Mouse (Mus musculus) ovary, postnatal 10 days (tissue): ENCODE results near the gene Muc15.

Experiments
- DNase-seq: peaks from one replicate; pipeline ENCODE4 v3.0.0; 2022; ENCODE audit warnings: low spot score

Muc15 gene

DNA sequence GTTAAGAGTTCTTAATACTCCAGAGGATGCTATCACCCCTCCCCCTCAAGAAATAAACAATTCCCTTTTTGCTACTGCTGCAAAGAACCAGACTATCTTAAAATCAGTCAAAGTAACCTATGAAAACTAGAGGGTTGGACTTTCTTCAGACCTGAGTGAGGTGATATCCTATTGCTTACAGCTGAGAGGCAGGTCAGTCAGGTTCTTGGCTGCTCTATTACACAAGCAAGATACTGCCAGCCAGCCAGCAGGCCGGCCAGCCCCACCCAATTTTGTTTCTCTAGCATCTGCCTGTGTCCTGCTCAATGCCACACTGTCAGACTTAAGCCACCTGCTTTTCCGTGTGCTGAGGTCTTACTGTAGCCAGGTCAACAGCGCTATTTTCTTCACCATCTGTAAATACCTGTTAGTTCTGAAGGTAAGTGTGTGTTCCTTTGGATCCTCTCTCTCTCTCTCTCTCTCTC, at the start of gene Muc15:
Gene Muc15 (plus strand): TSS at position 51 of the 464 bp plus-strand sequence.
- DNase-seq: no peak

DNA sequence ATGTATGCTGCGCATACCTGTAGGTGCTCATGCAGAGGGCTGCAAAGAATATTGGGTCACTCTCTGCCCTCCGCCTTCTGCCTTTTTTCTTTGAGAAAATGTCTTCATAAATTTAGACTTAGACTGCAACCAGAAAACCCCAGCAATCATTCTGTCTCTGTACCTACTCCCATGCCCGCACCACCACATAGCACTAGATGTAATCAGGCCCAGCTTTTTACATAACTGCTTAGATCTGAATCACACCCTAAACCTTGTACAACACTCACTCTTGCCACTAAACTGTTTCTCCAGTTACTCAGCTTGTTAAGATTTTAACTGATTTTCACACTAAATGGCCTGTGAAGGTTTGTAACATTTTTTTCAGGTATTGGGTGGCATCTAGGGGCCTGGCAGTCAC, 11.7 kb upstream of the Muc15 start:
- no peak for DNase-seq

DNA sequence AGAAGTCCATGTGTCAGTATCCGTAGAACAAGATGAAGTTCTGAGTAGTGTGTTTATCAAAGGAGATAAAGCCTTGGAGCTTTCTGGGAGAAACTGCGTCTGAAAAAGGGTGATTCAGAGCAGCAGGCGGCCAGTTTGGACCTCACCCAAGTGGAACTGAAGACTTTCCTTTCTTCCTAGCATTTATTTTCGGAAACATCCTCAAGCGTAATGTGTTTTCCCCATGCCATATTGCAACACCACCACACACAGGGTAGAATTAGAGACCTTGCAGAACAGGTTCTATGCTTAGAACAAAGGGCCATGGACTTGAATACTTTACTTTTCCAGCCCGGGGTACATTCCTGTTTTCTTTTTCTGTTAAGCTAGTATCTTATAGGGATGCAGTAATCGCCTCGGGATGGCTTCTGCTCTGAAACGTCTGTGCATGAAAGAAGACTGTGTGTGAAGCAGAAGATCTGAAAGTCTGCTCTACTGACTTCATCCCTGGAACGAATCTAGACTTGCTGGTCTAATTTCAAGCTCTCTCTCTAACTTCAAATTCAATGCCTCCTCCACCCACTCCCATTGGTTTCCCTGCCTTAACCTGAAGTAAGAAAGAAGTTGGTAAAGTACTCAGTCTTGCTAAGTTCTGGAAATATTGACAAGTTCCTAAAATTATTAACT, 11.0 kb upstream of the Muc15 start:
- no peak for DNase-seq

DNA sequence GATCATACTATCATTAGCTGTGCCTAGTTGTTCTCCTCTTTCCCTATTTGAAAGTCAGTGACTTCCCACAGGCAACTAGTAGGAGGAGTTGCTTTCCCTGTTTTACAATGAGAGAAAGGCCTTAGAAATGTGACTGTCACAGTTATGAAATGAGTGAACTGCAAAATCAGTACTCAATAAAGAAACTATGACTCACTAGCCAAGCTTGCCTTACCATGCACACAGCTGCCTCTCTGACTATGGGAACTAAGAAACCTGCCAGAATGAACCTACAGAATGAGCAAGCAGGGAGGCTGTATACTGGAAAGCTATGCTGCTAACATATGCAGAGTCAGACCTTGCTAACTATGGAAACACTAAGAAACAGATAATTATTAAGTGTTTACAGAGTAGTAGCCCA, 2.1 kb upstream of the Muc15 start:
- DNase-seq: no peak

DNA sequence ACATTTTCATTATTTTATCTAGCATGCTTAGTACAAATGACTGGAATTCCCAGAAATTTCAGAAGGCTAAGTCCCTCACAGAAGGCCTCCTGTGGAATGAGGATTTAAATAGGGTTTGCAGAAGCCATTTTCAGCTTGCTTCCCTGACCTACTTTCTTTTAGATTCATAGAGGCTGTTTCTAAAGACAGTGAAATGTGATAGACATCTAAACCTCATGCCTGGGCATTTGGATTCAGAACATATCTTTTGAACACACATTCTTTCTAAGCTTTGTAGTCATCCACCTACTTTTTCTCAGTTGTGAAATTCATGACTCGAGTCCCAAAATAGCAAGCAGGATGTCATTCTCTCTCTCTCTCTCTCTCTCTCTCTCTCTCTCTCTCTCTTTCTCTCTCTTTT, 1.1 kb downstream of the Muc15 start:
- DNase-seq: no peak

DNA sequence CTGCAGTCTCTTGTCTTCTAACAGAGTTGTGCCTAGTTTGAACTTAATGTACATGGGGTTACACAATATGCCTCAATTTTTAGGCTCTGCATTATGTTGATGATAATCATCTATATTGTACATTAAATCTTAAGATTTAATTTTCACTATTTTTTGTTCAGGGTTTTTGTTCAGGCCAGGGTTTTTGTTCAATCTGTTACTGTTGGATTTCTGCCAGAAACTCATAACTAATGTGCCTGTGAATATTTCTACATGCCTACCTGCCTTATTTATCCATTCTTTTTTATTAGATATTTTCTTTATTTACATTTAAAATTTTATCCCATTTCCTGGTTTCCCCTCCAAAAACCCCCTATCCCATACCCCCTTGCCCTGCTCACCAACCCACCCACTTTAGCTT, 5.0 kb downstream of the Muc15 start:
- no peak for DNase-seq

DNA sequence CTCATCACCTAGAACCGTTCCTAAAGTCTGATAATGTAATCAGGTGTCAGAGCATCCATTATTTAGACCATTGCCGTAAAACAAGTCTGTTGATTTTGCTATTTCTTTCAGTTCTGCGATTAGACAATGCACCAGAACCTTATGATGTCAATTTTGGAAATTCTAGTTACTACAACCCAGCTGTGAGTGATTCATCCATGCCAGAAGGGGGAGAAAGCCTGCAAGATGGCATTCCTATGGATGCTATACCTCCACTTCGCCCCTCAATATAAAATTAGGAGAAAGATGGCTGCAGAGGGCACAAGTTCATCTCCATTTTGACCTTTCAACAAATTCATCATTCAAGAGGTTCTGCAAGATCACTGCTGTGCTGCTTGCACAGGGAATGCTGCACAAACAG, 16.1 kb downstream of the Muc15 start:
- DNase-seq: no peak

DNA sequence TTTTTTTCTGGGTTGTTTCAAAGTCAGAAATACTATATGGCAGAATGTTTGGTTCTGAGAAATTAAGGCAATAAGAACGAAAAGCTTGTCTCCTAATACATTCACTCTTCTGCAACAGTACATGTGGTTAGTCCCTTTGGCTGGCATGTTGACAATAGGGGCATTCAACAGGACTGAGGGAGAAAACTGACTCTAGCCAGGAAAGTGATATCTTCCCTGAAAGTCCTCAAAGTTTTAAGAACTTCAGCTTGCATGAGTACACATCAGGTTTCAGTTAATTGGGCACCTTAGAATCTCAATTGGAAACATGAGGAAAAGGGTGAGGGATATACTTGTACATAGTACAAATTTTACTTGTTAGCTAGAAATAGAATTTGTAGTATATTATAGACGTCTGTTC, 16.8 kb downstream of the Muc15 start:
- DNase-seq: no peak

DNA sequence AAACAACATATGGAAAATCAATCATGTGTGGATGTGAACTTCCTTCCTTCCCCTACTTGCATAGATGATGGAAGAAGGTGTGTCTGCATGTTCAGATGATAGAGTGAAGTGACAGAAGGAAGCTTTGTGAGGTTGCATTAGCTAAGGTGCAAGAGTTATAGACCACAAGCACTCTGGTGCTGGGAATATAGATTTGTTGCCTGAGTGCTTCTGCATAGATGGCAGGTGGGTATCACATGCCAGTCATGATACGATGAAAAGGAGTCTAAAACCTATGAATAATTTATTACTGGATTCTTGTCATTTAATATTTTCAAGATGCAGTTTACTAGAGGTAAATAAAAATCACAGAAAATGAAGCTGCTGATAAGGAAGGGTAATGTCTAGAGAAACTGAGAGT, 18.6 kb downstream of the Muc15 start:
- DNase-seq: no peak

DNA sequence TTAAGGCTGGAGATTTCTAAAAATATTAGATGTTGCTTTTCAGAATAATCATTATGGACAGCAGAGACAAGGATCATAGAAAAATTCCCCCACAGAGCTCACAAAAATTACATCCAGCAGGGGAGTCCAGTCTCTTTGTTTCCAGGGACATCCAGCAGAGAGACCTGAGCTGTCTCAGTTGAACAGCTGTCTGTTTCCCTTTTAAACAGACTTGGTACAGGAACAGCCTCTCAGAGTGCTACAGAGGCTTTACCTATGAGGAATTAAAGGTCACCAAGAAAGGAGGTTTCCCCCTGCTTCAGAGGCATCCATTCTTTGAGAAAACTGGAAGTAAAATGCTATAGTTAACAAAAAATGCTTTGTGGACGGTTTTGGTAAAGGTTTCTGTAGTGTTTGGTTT, 19.4 kb downstream of the Muc15 start:
- no peak for DNase-seq

DNA sequence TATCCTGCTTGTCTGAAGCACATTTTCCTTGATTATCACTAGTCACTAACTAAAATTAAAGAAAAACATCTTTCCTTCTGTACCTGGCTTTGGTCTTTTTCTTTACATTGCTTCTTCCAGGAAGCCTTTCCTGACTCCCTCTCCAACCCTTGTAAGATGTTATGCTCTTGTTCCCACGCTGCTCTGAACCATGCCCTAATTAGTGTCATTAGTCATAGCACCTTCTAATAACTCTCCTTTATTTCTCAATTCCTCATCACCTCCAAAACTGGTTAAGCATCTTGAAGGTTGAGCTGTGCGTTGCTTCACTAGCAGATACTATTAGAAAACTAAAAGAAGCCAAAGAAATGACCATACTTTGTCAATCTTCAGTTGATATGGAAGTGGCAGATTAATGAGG, 36.4 kb downstream of the Muc15 start:
- no peak for DNase-seq

DNA sequence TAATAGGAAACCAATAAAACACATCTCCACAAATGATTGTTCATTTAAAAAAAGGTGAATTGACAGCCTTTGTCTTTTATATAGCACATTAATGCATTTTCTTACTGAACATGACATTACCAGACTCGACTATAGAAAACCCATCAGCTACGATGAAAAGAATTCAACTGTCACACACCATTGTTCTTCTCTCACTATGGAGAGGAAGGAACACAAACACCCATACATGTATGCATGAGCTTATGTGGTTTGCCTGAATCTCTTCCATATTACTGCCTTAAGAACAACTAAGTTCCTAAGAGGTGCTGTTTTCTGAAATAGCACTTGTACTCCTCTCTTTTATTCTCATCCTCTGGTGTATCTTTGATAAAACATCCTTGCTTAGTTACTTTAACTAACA, 38.3 kb downstream of the Muc15 start:
- no peak for DNase-seq

DNA sequence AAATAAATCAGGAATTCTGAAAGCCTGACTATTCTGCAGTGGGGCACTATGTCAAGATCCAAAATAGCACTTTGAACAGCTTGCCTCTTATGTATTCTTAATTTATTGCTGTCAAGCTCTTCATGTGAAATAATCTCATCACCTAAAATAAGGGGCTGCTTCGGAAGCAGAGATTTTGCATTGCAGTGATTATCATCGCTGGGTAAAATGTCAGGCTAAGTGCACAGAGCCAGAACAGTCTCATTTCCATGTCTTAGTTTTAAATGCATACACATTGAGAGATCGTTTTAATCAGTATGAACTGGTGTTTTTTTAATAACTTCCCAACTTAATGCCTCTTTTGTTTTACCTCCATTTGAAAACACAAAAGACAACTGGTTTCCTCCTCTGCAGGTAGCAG, 66.3 kb downstream of the Muc15 start:
- no peak for DNase-seq
